ENCODE assay signal across 26 mouse cellular contexts in genomic region chr4:52557672-52558071, GRCm38 (mm10). TPM values are rescaled to one million over a fixed set of nuclear protein-coding genes. Genes with fewer than 3 reads are reported as not detected.
"Had no signal": no experiment of that assay in that cellular context is flagged by ENCODE, and none has a peak within 500 bp of the region (broad histone marks: within the 10 kb centered on the region; RNA-seq: fewer than 3 reads in every experiment).

No protein-coding gene starts in this region.

- H3K9ac ChIP-seq: liver, embryonic 14.5 days; lung, embryonic 14.5 days; midbrain, embryonic 13.5 days; neural tube, embryonic 13.5 days; neural tube, embryonic 15.5 days had no signal

- H3K9me3 ChIP-seq: midbrain, embryonic 13.5 days; neural tube, embryonic 13.5 days; neural tube, embryonic 15.5 days had no signal

- H3K27ac ChIP-seq: liver, embryonic 14.5 days; midbrain, embryonic 13.5 days; neural tube, embryonic 13.5 days; neural tube, embryonic 15.5 days had no signal

- DNase-seq: lung, adult 18-20 months; lung, embryonic 14.5 days; lung, postnatal 10 days; lung, postnatal 4 days; retina, postnatal 1 day; right cerebral cortex, adult 18-20 months; right cerebral cortex, postnatal 25 days; right cerebral cortex, postnatal 4 days; spleen, adult 18-20 months; thymus, adult 18-20 months; thymus, postnatal 14 days; thymus, postnatal 36 days had no signal

- H3K4me2 ChIP-seq: lung, embryonic 14.5 days; midbrain, embryonic 13.5 days; neural tube, embryonic 13.5 days; neural tube, embryonic 15.5 days had no signal

- H3K27me3 ChIP-seq: midbrain, embryonic 13.5 days; neural tube, embryonic 13.5 days; neural tube, embryonic 15.5 days had no signal

- H3K4me3 ChIP-seq: midbrain, embryonic 13.5 days; myocyte; neural tube, embryonic 13.5 days; neural tube, embryonic 15.5 days had no signal

- H3K36me3 ChIP-seq: midbrain, embryonic 13.5 days; neural tube, embryonic 13.5 days; neural tube, embryonic 15.5 days had no signal

- H3K4me1 ChIP-seq: neural tube, embryonic 13.5 days; neural tube, embryonic 15.5 days had no signal

RNA-seq across cellular contexts. Expression of gene Toporsl, which starts 38.4 kb away (rescaled TPM):
- total RNA-seq: megakaryocyte, adult 5-6 weeks; megakaryocyte-erythroid progenitor cell, adult 5-6 weeks had no signal
- polyA plus RNA-seq: liver, embryonic 14.5 days; liver, embryonic 16.5 days; lung, embryonic 14.5 days; lung, embryonic 16.5 days; midbrain, embryonic 13.5 days; myocyte; neural tube, embryonic 11.5 days; neural tube, embryonic 13.5 days; neural tube, embryonic 15.5 days; small intestine, adult 2 months; stomach, embryonic 14.5 days; stomach, embryonic 16.5 days; thymus, postnatal 0 days had no signal
